Mouse (Mus musculus) heart, adult 9 months (tissue): Measurements from ENCODE around the gene Avil.

ENCODE experiments used
- DNase-seq, 2 experiments: peaks; one replicate each; pipeline ENCODE4 v3.0.0; 2022; ENCODE audit warnings: low spot score in 2 of 2

Avil gene

GRCm38 (mm10) chr10:126980933-126981530 is 19.5 kb upstream of the Avil start:
- no peak for DNase-seq

GRCm38 (mm10) chr10:126981746-126982145 is 18.8 kb upstream of the Avil start:
- no peak for DNase-seq

- DNase-seq = no peak
Measured at GRCm38 (mm10) chr10:126983193-126983725, 17.2 kb upstream of the Avil start.

- peak in 1 of 2 experiments; percentile 40 for DNase-seq
Measured at GRCm38 (mm10) chr10:126984189-126985004, 16.1 kb upstream of the Avil start.

GRCm38 (mm10) chr10:126985127-126985526 is 15.4 kb upstream of the Avil start:
- DNase-seq = no peak

- DNase-seq = no peak
Measured at GRCm38 (mm10) chr10:126985579-126985978, 14.9 kb upstream of the Avil start.

GRCm38 (mm10) chr10:126986541-126986961 is 14.0 kb upstream of the Avil start:
- DNase-seq = peak; percentile 94 to 95

- no peak for DNase-seq
Measured at GRCm38 (mm10) chr10:126987183-126988118, 13.1 kb upstream of the Avil start.

- DNase-seq = no peak
Measured at GRCm38 (mm10) chr10:126988513-126989165, 11.9 kb upstream of the Avil start.

GRCm38 (mm10) chr10:126990313-126991056 is 10.0 kb upstream of the Avil start:
- peak; percentile 80 to 87 for DNase-seq

GRCm38 (mm10) chr10:126991676-126992075 is 8.8 kb upstream of the Avil start:
- DNase-seq = no peak

GRCm38 (mm10) chr10:126993621-126994020 is 6.9 kb upstream of the Avil start:
- DNase-seq = no peak

- DNase-seq = no peak
Measured at GRCm38 (mm10) chr10:126997340-126998113, 3.0 kb upstream of the Avil start.

GRCm38 (mm10) chr10:127001297-127001696 is 788 bp downstream of the Avil start:
- DNase-seq = no peak

- no peak for DNase-seq
Measured at GRCm38 (mm10) chr10:127002056-127002455, 1.5 kb downstream of the Avil start.

- DNase-seq = no peak
Measured at GRCm38 (mm10) chr10:127002765-127003164, 2.3 kb downstream of the Avil start.

- DNase-seq = no peak
Measured at GRCm38 (mm10) chr10:127003334-127003733, 2.8 kb downstream of the Avil start.

GRCm38 (mm10) chr10:127003806-127004205 is 3.3 kb downstream of the Avil start:
- DNase-seq = no peak

- DNase-seq = no peak
Measured at GRCm38 (mm10) chr10:127016488-127016887, 16.0 kb downstream of the Avil start.

- no peak for DNase-seq
Measured at GRCm38 (mm10) chr10:127017071-127017470, 16.6 kb downstream of the Avil start.
